Mouse (Mus musculus): ENCODE results near the gene Htr2c.

Gene Htr2c

GRCm38 (mm10) chrX:146962258-146962913 is at the start of gene Htr2c:
Gene Htr2c, plus strand, starts transcription at chrX:146962513.
- DNase-seq = peak; percentile 23

- DNase-seq = no peak
These were observed 34.1 kb upstream of the Htr2c start for GRCm38 (mm10) chrX:146928251-146928650.

GRCm38 (mm10) chrX:146936332-146936731 is 26.0 kb upstream of the Htr2c start:
- no peak for DNase-seq

GRCm38 (mm10) chrX:146946216-146946886 is 16.0 kb upstream of the Htr2c start:
- DNase-seq = no peak

GRCm38 (mm10) chrX:146946996-146947395 is 15.3 kb upstream of the Htr2c start:
- no peak for DNase-seq

- DNase-seq = no peak
These were observed 3.7 kb upstream of the Htr2c start for GRCm38 (mm10) chrX:146958608-146959007.

- DNase-seq = no peak
These were observed 2.4 kb upstream of the Htr2c start for GRCm38 (mm10) chrX:146959960-146960359.

- peak; percentile 17 for DNase-seq
These were observed 718 bp downstream of the Htr2c start for GRCm38 (mm10) chrX:146962914-146963547.

GRCm38 (mm10) chrX:146979931-146980330 is 17.6 kb downstream of the Htr2c start:
- no peak for DNase-seq

- DNase-seq = no peak
These were observed 93.4 kb downstream of the Htr2c start for GRCm38 (mm10) chrX:147055730-147056129.

- no peak for DNase-seq
These were observed 109.3 kb downstream of the Htr2c start for GRCm38 (mm10) chrX:147071622-147072021.

- no peak for DNase-seq
These were observed 156.8 kb downstream of the Htr2c start for GRCm38 (mm10) chrX:147119155-147119554.

GRCm38 (mm10) chrX:147215251-147215650 is 252.9 kb downstream of the Htr2c start:
- DNase-seq = no peak

GRCm38 (mm10) chrX:147217382-147218013 is 255.2 kb downstream of the Htr2c start:
- no peak for DNase-seq

GRCm38 (mm10) chrX:147238806-147239542 is 276.7 kb downstream of the Htr2c start:
- DNase-seq = no peak

Data from right cerebral cortex, adult 18-20 months (tissue).